Mouse (Mus musculus) stomach, postnatal 0 days (tissue): ENCODE results near the gene Dlx4. TPM values are rescaled to one million over a fixed set of nuclear protein-coding genes. Genes with fewer than 3 reads are reported as not detected.

ENCODE experiments used
- ATAC-seq: fragments of 200-750 bp; cut with Nextera tagmentation; 2 replicates; pipeline ENCODE4 v1.8.0; 2017; ENCODE audit not compliant: low FRiP score, low TSS enrichment
- DNase-seq: peaks from one replicate; pipeline ENCODE4 v3.0.0-alpha.2; 2016; ENCODE audit warnings: low spot score
- H3K27ac ChIP-seq: fragments of 300-500 bp; sonication (generic); replicated peaks from 2 replicates; pipeline ENCODE4 v1.5.1; 2014; ENCODE audit warnings: mild to moderate bottlenecking, control low read depth
- H3K27me3 ChIP-seq: fragments of 300-500 bp; sonication (generic); 2 replicates; pipeline ENCODE4 v1.6.1; 2014; ENCODE audit warnings: low read length; ENCODE audit not compliant: control insufficient read depth, insufficient read depth
- H3K36me3 ChIP-seq: fragments of 300-500 bp; sonication (generic); 2 replicates; pipeline ENCODE4 v1.6.1; 2014; ENCODE audit warnings: low read length, mixed read lengths; ENCODE audit not compliant: control insufficient read depth, insufficient read depth
- H3K4me1 ChIP-seq: fragments of 300-500 bp; sonication (generic); replicated peaks from 2 replicates; pipeline ENCODE4 v1.6.1; 2014; ENCODE audit warnings: antibody characterized with exemption; ENCODE audit not compliant: control insufficient read depth, insufficient read depth
- H3K4me2 ChIP-seq: fragments of 300-500 bp; sonication (generic); replicated peaks from 2 replicates; pipeline ENCODE4 v1.6.1; 2014; ENCODE audit warnings: low read depth, mild to moderate bottlenecking, control low read depth, moderate library complexity
- H3K4me3 ChIP-seq: fragments of 300-500 bp; sonication (generic); 2 replicates; pipeline ENCODE4 v1.5.1; 2014; ENCODE audit warnings: low read depth, low read length, control low read depth
- H3K9ac ChIP-seq: fragments of 300-500 bp; sonication (generic); 2 replicates; pipeline ENCODE4 v1.6.1; 2014; ENCODE audit warnings: mild to moderate bottlenecking, low read length, control low read depth, mixed read lengths
- H3K9me3 ChIP-seq: fragments of 300-500 bp; sonication (generic); 2 replicates; pipeline ENCODE4 v1.6.1; 2016; ENCODE audit warnings: low read length; ENCODE audit not compliant: control insufficient read depth
- CTCF ChIP-seq: IDR thresholded peaks from 2 replicates; pipeline ENCODE4 v1.5.1; 2016; ENCODE audit warnings: antibody characterized with exemption, low read depth, mild to moderate bottlenecking, moderate library complexity
- EP300 ChIP-seq: optimal IDR thresholded peaks from 2 replicates; pipeline ENCODE3; 2016; ENCODE audit warnings: antibody characterized with exemption
- WGBS: fragments of 180-500 bp; shearing (Covaris S2); extraction: QIAGEN DNeasy Blood & Tissue Kit; methylation state at CpG from one replicate; pipeline ENCODE4 v1.1.7; 2014; 5-methylcytosine and 5-hydroxymethylcytosine counted together
- polyA plus RNA-seq: library from polyadenylated mRNA; unstranded; fragments of >200 nt; fragmentation: Nextera tagmentation; extraction: Ambion mirVana; gene quantifications from 2 replicates; pipeline ENCODE4 v1.2.1, GENCODE M21; 2015

The Dlx4 gene
- polyA plus RNA-seq = 1.6 and 1.7 TPM in 2 replicates

GRCm38 (mm10) chr11:95145851-95146403 is at the start of gene Dlx4:
Gene Dlx4 (minus strand): TSS chr11:95146263.
- Histone ChIP-seq H3K27ac (0 out of 2 replicates have a peak within 1 kb of the TSS, but pooled peaks have one; percentile 45), H3K36me3 (no peaks in the 10 kb centered on the region), H3K27me3 (peaks cover 44% of the 10 kb centered on the region; the same call in 1 of the 2 replicates), H3K9ac (peak within 1 kb of the TSS; percentile 27; the same call in 1 of the 2 replicates), H3K4me2 (peak within 1 kb of the TSS; percentile 70), H3K4me1 (peaks cover 10% of the 10 kb centered on the region), H3K9me3 (no peaks in the 10 kb centered on the region), H3K4me3 (peak within 1 kb of the TSS; percentile 40)
- DNase-seq (peak; percentile 61), ATAC-seq (peak; percentile 49; the same call in 1 of the 2 replicates)
- WGBS = 2% methylated on average over 48 of the region's 48 CpGs
- TF ChIP-seq EP300 (no peak), CTCF (no peak)

DNA sequence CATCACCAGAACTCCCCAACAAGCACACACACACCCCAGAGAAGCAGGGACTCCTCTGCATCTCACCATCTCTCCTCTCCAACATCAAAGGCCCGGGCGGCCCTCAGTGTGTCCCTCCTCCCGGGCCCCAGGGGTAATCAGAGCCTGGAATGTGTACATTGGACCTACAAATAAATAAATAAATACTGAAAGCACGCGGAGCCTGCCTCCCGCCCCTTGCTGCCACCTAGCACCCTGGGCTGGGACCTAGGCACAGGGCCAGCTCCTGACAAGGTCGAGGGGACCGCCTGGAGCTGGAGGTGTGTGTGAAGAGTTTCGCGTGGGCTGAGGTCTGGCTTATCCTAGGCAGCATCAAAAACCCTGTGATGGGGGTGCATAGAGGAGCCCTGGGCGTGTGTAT is 43.8 kb upstream of the Dlx4 start:
- 40% methylated on average over 11 of the region's 11 CpGs for WGBS
- H3K4me3 ChIP-seq = no peak overlapping the region
- DNase-seq = no peak
- H3K36me3 ChIP-seq = no peaks in the 10 kb centered on the region
- no peaks in the 10 kb centered on the region for H3K4me1 ChIP-seq
- H3K27me3 ChIP-seq = no peaks in the 10 kb centered on the region
- ATAC-seq = no peak
- no peaks in the 10 kb centered on the region for H3K9me3 ChIP-seq
- H3K9ac ChIP-seq = no peak overlapping the region
- no peak overlapping the region for H3K4me2 ChIP-seq
- no peak overlapping the region for H3K27ac ChIP-seq
- TF ChIP-seq CTCF (no peak), EP300 (no peak)

GRCm38 (mm10) chr11:95186826-95187225 is 40.8 kb upstream of the Dlx4 start:
- Histone ChIP-seq H3K27ac (no peak overlapping the region), H3K9ac (no peak overlapping the region), H3K36me3 (no peaks in the 10 kb centered on the region), H3K4me3 (no peak overlapping the region), H3K27me3 (no peaks in the 10 kb centered on the region), H3K9me3 (no peaks in the 10 kb centered on the region), H3K4me2 (no peak overlapping the region), H3K4me1 (no peaks in the 10 kb centered on the region)
- TF ChIP-seq CTCF = no peak
- ATAC-seq (peak; percentile 14; the same call in 1 of the 2 replicates), DNase-seq (no peak)
- 85% methylated on average over 7 of the region's 7 CpGs for WGBS

- 42% methylated on average over 11 of the region's 11 CpGs for WGBS
- DNase-seq (no peak), ATAC-seq (no peak)
- Histone ChIP-seq H3K9me3 (no peaks in the 10 kb centered on the region), H3K36me3 (no peaks in the 10 kb centered on the region), H3K27me3 (no peaks in the 10 kb centered on the region), H3K4me1 (no peaks in the 10 kb centered on the region), H3K9ac (no peak overlapping the region), H3K27ac (no peak overlapping the region), H3K4me2 (no peak overlapping the region), H3K4me3 (no peak overlapping the region)
- TF ChIP-seq EP300 (no peak), CTCF (no peak)
Measured at GRCm38 (mm10) chr11:95185700-95186099, 39.6 kb upstream of the Dlx4 start.

- Histone ChIP-seq H3K9ac (no peak overlapping the region), H3K27ac (no peak overlapping the region), H3K4me3 (no peak overlapping the region), H3K9me3 (no peaks in the 10 kb centered on the region), H3K27me3 (no peaks in the 10 kb centered on the region), H3K4me2 (no peak overlapping the region), H3K4me1 (no peaks in the 10 kb centered on the region), H3K36me3 (no peaks in the 10 kb centered on the region)
- 36% methylated on average over 5 of the region's 5 CpGs for WGBS
- no peak for ATAC-seq
- TF ChIP-seq EP300 (no peak), CTCF (no peak)
- DNase-seq = no peak
Measured at GRCm38 (mm10) chr11:95184561-95184960, 38.5 kb upstream of the Dlx4 start.

- Histone ChIP-seq H3K36me3 (no peaks in the 10 kb centered on the region), H3K27ac (no peak overlapping the region), H3K9me3 (no peaks in the 10 kb centered on the region), H3K4me3 (no peak overlapping the region), H3K4me2 (no peak overlapping the region), H3K4me1 (no peaks in the 10 kb centered on the region), H3K27me3 (no peaks in the 10 kb centered on the region), H3K9ac (no peak overlapping the region)
- TF ChIP-seq EP300 (no peak), CTCF (no peak)
- ATAC-seq = no peak
- WGBS = 39% methylated on average over 12 of the region's 12 CpGs
- no peak for DNase-seq
Measured at GRCm38 (mm10) chr11:95179311-95179710, 33.2 kb upstream of the Dlx4 start.
